Comparison of ENCODE assay signal across 10 mouse cellular contexts in genomic region chr16:10976202-10976631, GRCm38 (mm10).
DNase-seq lines count a peak whose midpoint lies in the region; ATAC-seq and TF ChIP-seq lines count a peak whose summit lies in the region.
"Had no signal": no experiment of that assay in that cellular context is flagged by ENCODE, and none has a peak within 500 bp of the region (broad histone marks: within the 10 kb centered on the region; RNA-seq: fewer than 3 reads in every experiment).

No protein-coding gene starts in this region.

- no peak overlapping the region for H3K4me3 ChIP-seq in kidney, adult 2 months (ENCODE audit: insufficient read depth, low read depth, low read length)
- H3K4me3 ChIP-seq: embryonic facial prominence, embryonic 13.5 days; neural tube, embryonic 13.5 days had no signal

- TF ChIP-seq POLR2A in kidney, adult 2 months (IDR thresholded peaks at IDR 0.05; ENCODE audit: low read depth, low read length), result no peak

- WGBS in kidney, adult 2 months, result 23% methylated on average over 11 of the region's 11 CpGs

- no peak for ATAC-seq in inflammation-experienced regulatory T-cells, adult 6 months
- ATAC-seq in activated CD4-positive, CD25-positive, alpha-beta regulatory T cell, adult 4 months, result no peak

- peak; percentile 14 for DNase-seq in embryo, embryonic 10 days (ENCODE audit: low spot score)
- DNase-seq in embryo, embryonic 10.5 days (ENCODE audit: low spot score), result no peak
- peak; percentile 56 for DNase-seq in adrenal gland, postnatal 14 days
- peak; percentile 64 for DNase-seq in kidney, adult 2 months
- DNase-seq in lung, postnatal 36 days, result peak; percentile 80
- no peak for DNase-seq in testis, postnatal 10 days (ENCODE audit: low spot score)

- peak overlapping the region; percentile 34 for H3K27ac ChIP-seq in kidney, adult 2 months (ENCODE audit: insufficient read depth, low read depth, low read length)
- H3K27ac ChIP-seq: embryonic facial prominence, embryonic 13.5 days; neural tube, embryonic 13.5 days had no signal

- H3K27me3 ChIP-seq in kidney, adult 2 months (replicated peaks; ENCODE audit: control insufficient read depth, insufficient read depth, low read length), result no peaks in the 10 kb centered on the region
- H3K27me3 ChIP-seq: embryonic facial prominence, embryonic 13.5 days; neural tube, embryonic 13.5 days had no signal

- no peaks in the 10 kb centered on the region for H3K36me3 ChIP-seq in kidney, adult 2 months (ENCODE audit: control insufficient read depth, insufficient read depth, low read length)
- H3K36me3 ChIP-seq: neural tube, embryonic 13.5 days had no signal

- TF ChIP-seq CTCF in kidney, adult 2 months (conservative IDR thresholded peaks at IDR 0.05; ENCODE audit: insufficient read depth, insufficient read length, low read depth, low read length), result no peak

- peaks cover 57% of the 10 kb centered on the region for H3K4me1 ChIP-seq in kidney, adult 2 months (ENCODE audit: control insufficient read depth, insufficient read depth, low read length)

Comparison
In these comparisons a context has a peak if more than half of its experiments do, and no peak if none do; other contexts are left out.
1. DNase-seq: peak in embryo, embryonic 10 days (single experiment), adrenal gland, postnatal 14 days (single experiment), kidney, adult 2 months (single experiment) and lung, postnatal 36 days (single experiment); none in embryo, embryonic 10.5 days (single experiment) and testis, postnatal 10 days (single experiment).